Mouse (Mus musculus): ENCODE results near the gene G3bp1. TPM values are rescaled to one million over a fixed set of nuclear protein-coding genes. Genes with fewer than 3 reads are reported as not detected.

The G3bp1 gene
- 10 to 100 TPM; 75.9 to 77.3 TPM for total RNA-seq (2023)

GRCm38 (mm10) chr11:55469048-55469843, at the start of gene G3bp1:
G3bp1 (plus strand) TSS chr11:55469685.

GRCm38 (mm10) chr11:55422978-55423377, 46.5 kb upstream of the G3bp1 start, which contains the start of gene Sparc:
Sparc (minus strand) TSS chr11:55423183.

GRCm38 (mm10) chr11:55461019-55461645, 8.4 kb upstream of the G3bp1 start, which contains the start of gene Atox1:
Atox1 (minus strand) TSS chr11:55461239.

Other genes with a start within 250 kb of the G3bp1 start
- under 1 TPM; 0.03 to 0.06 TPM for gene Fat2, start 133.1 kb upstream of the G3bp1 start, total RNA-seq (2023)
- not detected for gene Sparc, start 46.5 kb upstream of the G3bp1 start, total RNA-seq (2023)
- 10 to 100 TPM; 49.3 to 51.4 TPM for gene Atox1, start 8.4 kb upstream of the G3bp1 start, total RNA-seq (2023)
- not detected for gene Glra1, start 138.5 kb downstream of the G3bp1 start, total RNA-seq (2023)